Mouse (Mus musculus) heart, embryonic 10.5 days (tissue): ENCODE measurements around the gene Arhgef19. TPM values are rescaled to one million over a fixed set of nuclear protein-coding genes. Genes with fewer than 3 reads are reported as not detected.
A peak's percentile ranks its signal among the peaks of the same experiment; 100 is the strongest.

Experiments
- DNase-seq: peaks from one replicate; pipeline ENCODE4 v3.0.0-alpha.2; 2017; ENCODE audit warnings: low spot score
- H3K27ac ChIP-seq: fragments of 300-500 bp; sonication (generic); 2 replicates; pipeline ENCODE4 v1.5.1; 2016; ENCODE audit warnings: mild to moderate bottlenecking
- H3K27me3 ChIP-seq: fragments of 300-500 bp; sonication (generic); 2 replicates; pipeline ENCODE4 v1.6.1; 2016; ENCODE audit warnings: mild to moderate bottlenecking; ENCODE audit not compliant: poor library complexity, insufficient read depth, severe bottlenecking
- H3K36me3 ChIP-seq: fragments of 300-500 bp; sonication (generic); 2 replicates; pipeline ENCODE4 v1.6.1; 2016; ENCODE audit warnings: mild to moderate bottlenecking, moderate library complexity
- H3K4me1 ChIP-seq: fragments of 300-500 bp; sonication (generic); 2 replicates; pipeline ENCODE4 v1.6.1; 2016; ENCODE audit warnings: mild to moderate bottlenecking
- H3K4me3 ChIP-seq: fragments of 300-500 bp; sonication (generic); 2 replicates; pipeline ENCODE4 v1.5.1; 2016; ENCODE audit warnings: mild to moderate bottlenecking, moderate library complexity
- H3K9me3 ChIP-seq: fragments of 300-500 bp; sonication (generic); 2 replicates; pipeline ENCODE4 v1.6.1; 2016; ENCODE audit warnings: mild to moderate bottlenecking, moderate library complexity
- WGBS: fragments of 180-500 bp; shearing (Covaris S2); methylation state at CpG from one replicate; pipeline ENCODE4 v1.1.7; 2016; 5-methylcytosine and 5-hydroxymethylcytosine counted together
- polyA plus RNA-seq: library from polyadenylated mRNA; unstranded; fragments of >200 nt; fragmentation: Nextera tagmentation; extraction: Ambion mirVana; gene quantifications from 2 replicates; pipeline ENCODE4 v1.2.1, GENCODE M21; 2016

The Arhgef19 gene
- polyA plus RNA-seq, 1 experiment from 2014 or later = 3.7 TPM

DNA sequence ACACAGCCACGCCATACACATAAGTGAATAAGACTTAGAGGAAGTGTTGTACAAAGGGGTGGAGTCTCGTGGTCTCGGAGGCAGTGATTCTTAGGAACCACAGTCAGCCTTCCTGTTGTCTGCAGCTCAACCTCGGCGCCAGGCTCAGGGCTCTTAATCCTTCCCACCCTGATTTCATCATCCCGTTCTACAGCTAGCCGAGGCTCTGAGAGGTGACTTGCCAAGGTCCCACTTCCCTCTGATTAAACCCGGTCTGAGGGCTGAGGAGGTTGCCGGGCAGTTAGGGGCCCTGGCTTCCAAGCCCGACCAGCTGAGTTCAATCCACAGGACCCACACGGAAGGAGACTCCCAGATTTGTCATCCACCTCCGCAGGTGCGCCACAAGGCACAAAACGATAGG lies 33.6 kb downstream of the Arhgef19 start:
- H3K4me1 ChIP-seq = peaks cover 32% of the 10 kb centered on the region
- peaks cover 16% of the 10 kb centered on the region; the same call in 1 of the 2 replicates for H3K27me3 ChIP-seq
- H3K9me3 ChIP-seq = no peaks in the 10 kb centered on the region
- peak overlapping the region; percentile 38 for H3K4me3 ChIP-seq
- WGBS = 14% methylated on average over 14 of the region's 14 CpGs
- no peaks in the 10 kb centered on the region for H3K36me3 ChIP-seq
- DNase-seq = no peak
- H3K27ac ChIP-seq = 0 out of 2 replicates have a peak overlapping the region, but pooled peaks have one; percentile 31

- peak overlapping the region; percentile 38 for H3K4me3 ChIP-seq
- H3K27me3 ChIP-seq = peaks cover 16% of the 10 kb centered on the region; the same call in 1 of the 2 replicates
- peaks cover 37% of the 10 kb centered on the region for H3K4me1 ChIP-seq
- no peaks in the 10 kb centered on the region for H3K9me3 ChIP-seq
- peak overlapping the region; percentile 44; the same call in 1 of the 2 replicates for H3K27ac ChIP-seq
- 18% methylated on average over 12 of the region's 12 CpGs for WGBS
- H3K36me3 ChIP-seq = no peaks in the 10 kb centered on the region
- DNase-seq = peak; percentile 94
These were observed 34.0 kb downstream of the Arhgef19 start for GRCm38 (mm10) chr4:141273296-141273695.

- Histone ChIP-seq H3K4me3 (peak overlapping the region; percentile 35), H3K36me3 (no peaks in the 10 kb centered on the region), H3K9me3 (no peaks in the 10 kb centered on the region), H3K4me1 (peaks cover 48% of the 10 kb centered on the region), H3K27me3 (peaks cover 16% of the 10 kb centered on the region; the same call in 1 of the 2 replicates), H3K27ac (peak overlapping the region; percentile 62)
- WGBS = 22% methylated on average over 23 of the region's 23 CpGs
- DNase-seq = no peak
These were observed 35.4 kb downstream of the Arhgef19 start for GRCm38 (mm10) chr4:141274485-141275341.

DNA sequence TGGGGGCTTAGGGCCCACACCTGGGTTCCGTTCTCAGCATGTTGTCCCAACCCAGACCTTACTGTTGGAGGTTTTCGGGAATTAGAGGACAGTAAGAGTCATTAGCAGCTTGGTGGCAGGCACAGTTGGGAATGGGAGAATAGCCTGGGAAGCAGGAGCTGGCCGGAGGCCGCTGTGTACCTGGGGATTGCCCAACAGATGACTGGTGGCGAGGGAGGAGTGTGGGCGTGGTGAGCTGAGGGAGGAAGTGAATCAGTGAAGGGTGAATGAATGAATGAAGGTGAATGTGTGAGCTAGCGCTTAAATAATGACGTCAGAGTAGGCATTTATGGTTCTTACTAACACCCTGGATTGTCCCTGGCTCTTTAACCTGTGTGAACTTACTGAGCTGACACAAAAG lies 37.9 kb downstream of the Arhgef19 start:
- WGBS = 83% methylated on average over 8 of the region's 8 CpGs
- H3K27ac ChIP-seq = peak overlapping the region; percentile 86; the same call in 1 of the 2 replicates
- H3K27me3 ChIP-seq = peaks cover 13% of the 10 kb centered on the region
- H3K9me3 ChIP-seq = no peaks in the 10 kb centered on the region
- no peak overlapping the region for H3K4me3 ChIP-seq
- H3K36me3 ChIP-seq = no peaks in the 10 kb centered on the region
- H3K4me1 ChIP-seq = peaks cover 54% of the 10 kb centered on the region
- no peak for DNase-seq

GRCm38 (mm10) chr4:141278154-141278553 lies 38.9 kb downstream of the Arhgef19 start:
- DNase-seq = peak; percentile 89
- Histone ChIP-seq H3K27me3 (peaks cover 12% of the 10 kb centered on the region), H3K4me1 (peaks cover 58% of the 10 kb centered on the region), H3K36me3 (no peaks in the 10 kb centered on the region), H3K27ac (peak overlapping the region; percentile 86), H3K9me3 (no peaks in the 10 kb centered on the region), H3K4me3 (peak overlapping the region; percentile 13; the same call in 1 of the 2 replicates)
- WGBS = 30% methylated on average over 7 of the region's 7 CpGs

DNA sequence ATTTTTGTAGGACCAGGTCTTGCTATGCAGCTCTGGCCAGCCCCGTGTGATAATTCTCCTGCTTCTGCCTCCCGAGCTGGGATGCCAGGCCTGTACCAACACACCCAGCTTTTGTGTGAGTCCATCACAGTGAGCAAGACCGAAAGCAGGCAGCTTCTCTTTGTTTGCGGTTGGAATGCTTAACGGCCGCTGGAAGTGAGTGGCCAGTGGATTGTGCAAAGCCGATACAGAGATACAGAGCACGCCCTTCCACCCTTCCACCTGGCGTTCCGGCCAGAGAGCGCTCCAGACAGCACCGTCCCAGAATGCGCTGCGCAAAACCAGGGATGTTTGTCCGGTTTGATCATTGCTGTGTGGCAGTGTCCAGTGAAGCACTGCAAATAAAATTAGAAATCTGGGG lies 40.0 kb downstream of the Arhgef19 start:
- H3K9me3 ChIP-seq = no peaks in the 10 kb centered on the region
- H3K27me3 ChIP-seq = peaks cover 15% of the 10 kb centered on the region
- no peak for DNase-seq
- no peaks in the 10 kb centered on the region for H3K36me3 ChIP-seq
- peak overlapping the region; percentile 86 for H3K27ac ChIP-seq
- peak overlapping the region; percentile 10 for H3K4me3 ChIP-seq
- WGBS = 68% methylated on average over 15 of the region's 15 CpGs
- H3K4me1 ChIP-seq = peaks cover 59% of the 10 kb centered on the region

DNA sequence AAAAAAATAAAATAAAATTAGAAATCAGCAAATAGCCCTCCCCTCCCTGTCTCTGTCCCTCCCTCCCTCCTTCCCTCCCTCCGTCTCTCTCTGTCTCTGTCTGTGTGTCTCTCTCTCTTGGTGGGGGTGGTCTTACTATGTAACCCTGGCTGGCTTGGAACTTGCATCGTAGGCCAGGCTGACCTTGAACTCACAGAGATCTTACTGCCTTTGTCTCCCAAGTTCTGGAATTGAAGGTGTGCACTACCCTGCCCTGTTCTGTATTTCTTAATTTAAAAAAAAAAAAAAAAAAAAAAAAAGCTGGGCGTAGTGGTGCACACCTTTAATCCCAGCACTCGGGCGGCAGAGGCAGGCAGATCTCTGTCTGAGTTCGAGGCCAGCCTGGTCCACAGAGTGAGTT lies 40.5 kb downstream of the Arhgef19 start:
- peaks cover 15% of the 10 kb centered on the region for H3K27me3 ChIP-seq
- H3K4me1 ChIP-seq = peaks cover 55% of the 10 kb centered on the region
- H3K36me3 ChIP-seq = no peaks in the 10 kb centered on the region
- WGBS = 86% methylated on average over 6 of the region's 6 CpGs
- H3K9me3 ChIP-seq = no peaks in the 10 kb centered on the region
- no peak overlapping the region for H3K4me3 ChIP-seq
- DNase-seq = no peak
- H3K27ac ChIP-seq = 0 out of 2 replicates have a peak overlapping the region, but pooled peaks have one; percentile 86

DNA sequence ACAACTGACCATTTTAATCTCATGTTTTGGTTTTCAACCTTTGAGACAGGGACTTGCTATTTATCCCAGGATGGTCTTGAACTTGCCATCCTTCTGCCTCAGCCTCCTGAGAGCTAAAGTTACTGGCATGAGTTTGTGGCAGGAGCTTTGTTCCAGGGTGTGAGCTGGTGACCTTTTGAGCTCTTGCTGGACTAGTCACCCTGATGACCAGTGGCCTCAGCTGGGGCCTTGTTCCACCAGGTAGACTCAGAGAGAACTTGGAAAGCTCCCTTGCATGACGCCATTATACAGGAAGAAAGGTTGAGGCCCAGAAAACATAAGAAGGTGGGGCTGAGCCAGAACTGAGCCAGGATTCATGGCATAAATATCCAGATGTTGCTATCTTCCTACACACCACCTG lies 41.2 kb downstream of the Arhgef19 start:
- peaks cover 55% of the 10 kb centered on the region for H3K4me1 ChIP-seq
- no peaks in the 10 kb centered on the region for H3K36me3 ChIP-seq
- 91% methylated on average over 1 of the region's 1 CpGs for WGBS

DNA sequence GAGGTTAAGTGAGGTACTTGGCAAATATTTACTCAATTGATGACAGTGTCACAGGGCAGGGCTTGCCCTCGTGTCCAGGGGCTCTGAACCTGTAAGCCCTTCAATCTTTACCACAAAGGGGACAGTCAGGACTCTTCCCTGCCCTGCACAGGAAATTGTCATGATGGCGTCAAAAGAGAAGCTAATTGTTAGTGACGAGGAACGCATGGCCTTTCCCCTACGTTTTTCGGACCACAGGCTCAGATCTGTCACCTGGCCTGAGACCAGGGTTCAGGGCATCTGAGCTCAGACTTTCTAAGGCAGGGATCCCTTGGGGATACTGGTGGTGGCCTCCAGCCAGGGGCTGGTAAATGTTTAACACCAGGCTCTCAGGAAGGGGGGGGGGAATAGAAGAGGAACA lies 41.9 kb downstream of the Arhgef19 start:
- WGBS = 36% methylated on average over 6 of the region's 6 CpGs
- Histone ChIP-seq H3K27ac (peak overlapping the region; percentile 70), H3K36me3 (no peaks in the 10 kb centered on the region), H3K9me3 (no peaks in the 10 kb centered on the region), H3K4me3 (no peak overlapping the region), H3K27me3 (peaks cover 28% of the 10 kb centered on the region), H3K4me1 (peaks cover 59% of the 10 kb centered on the region)
- DNase-seq = no peak

More for the DNA sequence above, 41.2 kb downstream of the Arhgef19 start:
- Histone ChIP-seq H3K4me3 (no peak overlapping the region), H3K9me3 (no peaks in the 10 kb centered on the region), H3K27ac (no peak overlapping the region), H3K27me3 (peaks cover 22% of the 10 kb centered on the region)
- no peak for DNase-seq

DNA sequence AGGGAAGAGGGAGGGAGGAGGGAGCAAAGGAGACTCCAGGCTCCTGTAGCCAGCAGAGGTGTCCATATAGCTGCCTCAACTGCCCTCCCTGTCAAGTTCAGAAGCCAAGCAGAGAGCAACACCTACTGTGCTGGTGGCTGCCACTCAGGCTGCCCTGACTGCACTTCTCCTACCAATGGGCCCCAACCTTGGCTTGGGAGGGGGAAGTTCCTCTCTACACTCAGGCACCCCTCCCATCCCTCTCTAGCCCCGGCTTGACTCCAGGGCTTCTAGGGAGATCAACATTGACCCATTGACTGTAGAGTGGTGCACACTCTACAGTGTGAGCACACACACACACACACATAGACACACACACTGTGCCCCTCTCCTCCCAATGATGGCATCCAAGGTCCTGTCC lies 42.3 kb downstream of the Arhgef19 start:
- no peaks in the 10 kb centered on the region for H3K9me3 ChIP-seq
- WGBS = 43% methylated on average over 1 of the region's 1 CpGs
- H3K4me3 ChIP-seq = no peak overlapping the region
- H3K27me3 ChIP-seq = peaks cover 31% of the 10 kb centered on the region
- H3K36me3 ChIP-seq = no peaks in the 10 kb centered on the region
- peak overlapping the region; percentile 70 for H3K27ac ChIP-seq
- no peak for DNase-seq
- H3K4me1 ChIP-seq = peaks cover 60% of the 10 kb centered on the region

- 64% methylated on average over 3 of the region's 3 CpGs for WGBS
- Histone ChIP-seq H3K27ac (peak overlapping the region; percentile 70), H3K27me3 (peaks cover 36% of the 10 kb centered on the region)
These were observed 42.8 kb downstream of the Arhgef19 start for GRCm38 (mm10) chr4:141282087-141282486.

GRCm38 (mm10) chr4:141282623-141283022 lies 43.3 kb downstream of the Arhgef19 start:
- Histone ChIP-seq H3K4me3 (no peak overlapping the region), H3K9me3 (no peaks in the 10 kb centered on the region), H3K27ac (no peak overlapping the region), H3K27me3 (peaks cover 41% of the 10 kb centered on the region), H3K36me3 (no peaks in the 10 kb centered on the region), H3K4me1 (peaks cover 69% of the 10 kb centered on the region)
- no peak for DNase-seq
- 61% methylated on average over 5 of the region's 5 CpGs for WGBS

More at GRCm38 (mm10) chr4:141282087-141282486, 42.8 kb downstream of the Arhgef19 start:
- no peaks in the 10 kb centered on the region for H3K9me3 ChIP-seq
- DNase-seq = no peak
- no peak overlapping the region for H3K4me3 ChIP-seq
- H3K4me1 ChIP-seq = peaks cover 65% of the 10 kb centered on the region
- H3K36me3 ChIP-seq = no peaks in the 10 kb centered on the region

DNA sequence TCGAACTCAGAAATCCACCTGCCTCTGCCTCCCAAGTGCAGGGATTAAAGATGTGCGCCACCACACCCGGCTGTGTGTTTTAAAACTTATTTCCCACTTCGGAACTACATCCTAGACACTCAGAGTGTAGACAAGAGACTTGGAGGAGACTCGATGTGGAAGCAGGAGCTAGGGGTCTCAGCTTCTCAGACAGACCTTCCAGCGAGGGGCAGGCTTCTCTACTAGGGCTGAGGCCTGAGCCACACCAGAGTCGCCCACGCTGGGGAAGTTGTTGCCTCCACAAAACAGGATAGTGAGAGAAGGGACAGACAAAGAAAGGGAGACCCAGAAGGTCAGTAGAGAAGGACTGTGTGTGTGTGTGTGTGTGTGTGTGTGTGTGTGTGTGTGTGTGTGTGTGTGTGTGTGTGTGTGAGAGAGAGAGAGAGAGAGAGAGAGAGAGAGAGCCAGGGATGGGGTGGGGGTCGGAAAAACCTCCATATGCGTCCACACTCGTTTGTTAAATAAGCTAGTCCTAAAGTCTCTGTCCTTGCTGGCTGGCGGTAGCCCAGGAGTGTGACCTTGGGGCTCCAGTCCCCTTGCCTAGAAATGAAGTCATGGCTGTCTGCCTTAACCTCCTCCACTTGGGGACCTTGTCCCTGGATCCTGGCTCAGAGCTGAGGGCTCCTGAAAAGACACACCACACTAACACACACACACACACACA lies 44.0 kb downstream of the Arhgef19 start:
- 55% methylated on average over 11 of the region's 12 CpGs for WGBS
- Histone ChIP-seq H3K4me3 (no peak overlapping the region), H3K9me3 (no peaks in the 10 kb centered on the region), H3K27me3 (peaks cover 48% of the 10 kb centered on the region), H3K27ac (peak overlapping the region; percentile 79), H3K4me1 (peaks cover 69% of the 10 kb centered on the region), H3K36me3 (no peaks in the 10 kb centered on the region)
- no peak for DNase-seq
